Mouse (Mus musculus) inflammation-experienced regulatory T-cells, adult 6 months (primary cell): ENCODE results near the gene Rhpn2. TPM values are rescaled to one million over a fixed set of nuclear protein-coding genes. Genes with fewer than 3 reads are reported as not detected.
"Not testable (repeated sequence)": the region's sequence is repeated elsewhere in the genome, so short reads cannot be mapped to it uniquely, and the experiment has no call there.

Experiments
- ATAC-seq: one replicate; pipeline ENCODE4 v1.8.0; 2017
- polyA plus RNA-seq, 3 experiments: library from polyadenylated mRNA; unstranded; fragments of 100-300 nt; shearing (Covaris generic); gene quantifications; one replicate each; pipeline ENCODE4 v1.2.1; 2017

The Rhpn2 gene
- polyA plus RNA-seq: under 1 TPM; 0.26 to 0.51 (median 0.47) TPM

GRCm38 (mm10) chr7:35333692-35334526, at the start of gene Rhpn2:
Gene Rhpn2 (plus strand): TSS chr7:35334170.
- ATAC-seq: peak; percentile 98

- no peak for ATAC-seq
Observed at GRCm38 (mm10) chr7:35293464-35293863, 40.5 kb upstream of the Rhpn2 start.

DNA sequence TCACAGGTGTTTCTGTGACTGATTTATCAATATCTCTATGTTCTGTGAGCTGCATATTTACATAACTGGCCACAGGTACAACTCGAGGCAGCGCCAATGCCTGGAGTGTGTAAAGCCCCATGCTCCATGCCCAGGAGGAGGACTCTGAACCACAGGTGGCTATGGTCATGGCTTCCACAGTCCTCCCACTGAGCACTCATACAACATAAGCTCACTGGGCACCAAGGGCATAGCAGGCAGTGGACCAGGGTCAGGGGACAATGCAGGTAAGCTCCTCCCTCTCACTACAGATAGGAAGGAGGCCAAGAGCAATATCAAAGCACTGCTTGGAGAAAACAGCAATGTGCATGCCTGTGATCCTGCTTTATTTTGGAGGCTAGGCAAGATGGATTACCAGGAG, 38.3 kb upstream of the Rhpn2 start:
- no peak for ATAC-seq

DNA sequence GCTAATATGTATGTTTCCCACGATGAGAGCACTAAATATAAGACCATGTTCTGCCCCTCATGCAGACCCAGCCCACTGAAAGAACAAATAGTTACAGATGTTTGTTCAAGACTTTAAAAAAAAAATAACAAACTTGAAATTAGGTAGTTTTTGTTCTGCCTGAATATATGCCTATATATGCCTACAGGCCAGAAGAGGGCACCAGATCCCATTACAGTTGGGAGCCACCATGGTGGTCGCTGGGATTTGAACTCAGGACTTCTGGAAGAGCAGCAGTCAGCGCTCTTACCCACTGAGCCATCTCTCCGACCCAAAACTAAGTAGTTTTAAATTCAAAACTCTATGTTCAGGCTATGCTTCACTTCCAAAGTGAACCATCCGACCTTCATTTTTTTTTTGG, 36.1 kb upstream of the Rhpn2 start:
- ATAC-seq: no peak

DNA sequence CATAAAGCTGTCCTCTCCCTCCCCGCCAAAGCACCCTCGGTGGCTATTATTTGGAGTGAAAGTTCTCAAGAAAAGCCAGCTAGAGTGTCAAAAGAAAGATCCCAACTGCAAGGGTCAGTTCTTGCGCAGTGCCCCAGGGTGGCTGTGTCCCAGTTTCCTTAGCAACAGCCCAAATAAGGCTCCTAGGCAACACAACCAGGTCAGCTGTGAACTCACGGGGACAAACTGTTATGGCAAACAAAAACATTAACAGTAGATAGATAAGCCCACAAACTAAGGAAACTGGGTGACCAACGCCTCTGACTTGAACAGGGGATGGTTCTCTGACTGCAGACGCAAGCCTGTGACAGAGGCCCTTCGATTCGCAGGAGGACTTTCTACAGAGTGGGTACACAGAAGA, 34.3 kb upstream of the Rhpn2 start:
- ATAC-seq: no peak

DNA sequence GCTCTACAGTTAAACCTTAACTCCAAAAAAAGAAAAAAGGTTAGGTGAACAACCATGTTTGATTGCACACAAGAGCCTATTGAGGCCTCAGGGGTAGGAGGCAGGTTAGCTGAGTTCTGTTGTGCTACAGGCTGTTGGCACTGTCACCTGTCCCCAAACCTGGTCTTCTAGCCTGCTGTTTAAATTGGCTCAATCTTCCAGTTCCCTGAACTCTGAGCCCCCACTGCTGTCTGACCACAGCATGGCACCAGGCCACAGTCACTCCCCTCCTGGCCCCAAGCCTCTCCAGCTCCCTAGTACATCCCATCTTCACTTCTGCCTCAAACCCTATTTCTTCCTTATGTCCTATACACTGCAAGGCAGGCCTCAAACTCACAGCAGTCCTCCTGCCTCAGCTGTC, 33.2 kb upstream of the Rhpn2 start:
- ATAC-seq: no peak

DNA sequence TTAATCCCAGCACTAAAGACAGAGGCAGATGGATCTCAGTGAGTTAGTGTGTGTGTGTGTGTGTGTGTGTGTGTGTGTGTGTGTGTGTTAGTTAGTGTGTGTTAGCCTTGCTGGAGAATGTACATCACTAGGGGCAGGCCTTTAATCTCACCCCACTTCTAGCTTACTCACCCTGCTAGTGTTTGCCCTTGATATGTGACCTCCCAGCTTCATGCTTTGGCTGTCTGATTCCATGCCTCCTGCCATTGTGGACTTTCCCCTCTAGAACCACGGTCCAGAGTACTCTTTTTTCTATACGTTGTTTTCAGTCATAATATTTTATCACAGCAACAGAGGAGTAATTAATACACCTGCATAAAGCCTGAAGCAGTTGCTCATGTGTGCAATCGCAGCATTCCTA, 22.8 kb upstream of the Rhpn2 start:
- ATAC-seq: no peak

DNA sequence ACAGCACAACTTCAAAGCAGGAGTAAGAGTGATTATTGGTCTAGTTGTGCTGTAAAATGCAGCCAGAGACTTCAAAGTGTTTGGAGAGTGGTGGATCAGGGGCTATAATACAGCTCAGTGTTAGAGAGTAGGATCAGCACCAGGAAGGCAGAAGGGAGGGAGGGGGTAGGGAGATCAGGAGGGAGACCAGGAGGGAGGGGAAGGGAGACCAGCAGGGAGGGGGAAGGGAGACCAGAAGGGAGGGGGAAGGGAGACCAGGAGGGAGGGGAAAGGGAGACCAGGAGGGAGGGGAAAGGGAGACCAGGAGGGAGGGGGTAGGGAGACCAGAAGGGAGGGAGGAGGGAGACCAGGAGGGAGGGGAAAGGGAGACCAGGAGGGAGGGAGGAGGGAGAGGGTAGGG, 19.8 kb upstream of the Rhpn2 start:
- no peak for ATAC-seq

- peak; percentile 95 for ATAC-seq
Observed at GRCm38 (mm10) chr7:35317729-35318609, 16.0 kb upstream of the Rhpn2 start, which contains the start of gene Gpatch1. Gene Gpatch1 (minus strand): TSS chr7:35318440.

DNA sequence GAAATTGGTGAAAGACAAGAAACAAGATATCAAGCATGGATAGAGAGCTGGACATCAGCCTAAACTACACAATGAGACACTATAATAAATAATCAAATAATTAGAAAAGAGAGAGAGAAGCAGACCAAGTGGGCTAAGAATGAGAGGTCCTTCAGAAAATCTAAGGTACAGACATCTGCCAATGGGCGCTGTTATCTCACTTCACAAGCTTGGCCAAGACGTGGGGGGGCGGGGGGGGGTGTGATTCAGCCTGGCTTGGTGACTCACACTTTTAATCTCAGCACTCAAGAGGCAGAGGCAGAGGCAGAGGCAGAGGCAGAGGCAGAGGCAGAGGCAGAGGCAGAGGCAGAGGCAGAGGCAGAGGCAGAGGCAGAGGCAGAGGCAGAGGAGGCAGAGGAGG, 14.7 kb upstream of the Rhpn2 start:
- not testable (repeated sequence) for ATAC-seq

GRCm38 (mm10) chr7:35319755-35320154, 14.2 kb upstream of the Rhpn2 start:
- ATAC-seq: no peak

DNA sequence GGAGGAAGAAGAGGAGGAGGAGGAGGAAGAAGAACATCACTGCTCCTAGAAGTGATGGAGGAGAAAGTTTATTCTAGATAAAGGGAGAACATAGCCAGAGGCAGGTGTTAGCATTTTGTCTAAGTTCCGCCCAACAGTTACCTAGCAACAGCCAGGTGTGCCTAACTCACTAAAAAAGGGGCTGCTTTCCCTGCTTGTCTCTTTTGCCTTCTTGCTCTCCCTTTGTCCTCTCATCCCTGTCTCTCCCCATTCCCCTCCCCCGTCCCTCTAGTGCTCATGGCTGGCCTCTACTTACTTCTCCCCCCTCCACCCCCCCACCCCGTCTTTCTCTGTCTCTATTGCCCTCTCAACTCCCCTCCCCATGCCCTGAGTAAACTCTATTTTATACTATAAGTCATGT, 11.8 kb upstream of the Rhpn2 start:
- ATAC-seq: no peak

- no peak for ATAC-seq
Observed at GRCm38 (mm10) chr7:35322732-35323420, 11.1 kb upstream of the Rhpn2 start.

GRCm38 (mm10) chr7:35331590-35331989, 2.4 kb upstream of the Rhpn2 start:
- ATAC-seq: no peak

DNA sequence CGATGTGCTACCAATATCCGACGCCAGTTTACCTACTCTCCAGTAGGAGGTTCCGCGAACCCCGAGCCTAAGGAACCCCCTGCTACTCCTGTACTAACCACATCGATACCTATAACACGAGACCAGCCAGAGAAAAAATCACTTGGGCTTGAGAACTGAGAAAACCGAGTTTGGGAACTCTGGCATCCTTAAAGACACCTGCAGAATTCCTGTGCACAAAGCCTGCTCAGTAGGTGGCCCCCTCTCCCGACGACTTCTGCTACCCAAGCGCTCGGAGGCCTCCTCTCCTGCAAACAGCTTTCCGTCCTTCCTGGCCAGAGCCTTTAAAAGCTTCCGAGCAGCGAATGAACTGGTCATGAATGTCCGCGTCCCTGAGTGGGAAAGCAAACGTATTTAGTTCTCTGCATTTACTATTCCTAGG, 729 bp upstream of the Rhpn2 start:
- ATAC-seq: peak; percentile 9

GRCm38 (mm10) chr7:35334527-35335452, 820 bp downstream of the Rhpn2 start:
- ATAC-seq: no peak

- ATAC-seq: no peak
Observed at GRCm38 (mm10) chr7:35340196-35340595, 6.2 kb downstream of the Rhpn2 start.

DNA sequence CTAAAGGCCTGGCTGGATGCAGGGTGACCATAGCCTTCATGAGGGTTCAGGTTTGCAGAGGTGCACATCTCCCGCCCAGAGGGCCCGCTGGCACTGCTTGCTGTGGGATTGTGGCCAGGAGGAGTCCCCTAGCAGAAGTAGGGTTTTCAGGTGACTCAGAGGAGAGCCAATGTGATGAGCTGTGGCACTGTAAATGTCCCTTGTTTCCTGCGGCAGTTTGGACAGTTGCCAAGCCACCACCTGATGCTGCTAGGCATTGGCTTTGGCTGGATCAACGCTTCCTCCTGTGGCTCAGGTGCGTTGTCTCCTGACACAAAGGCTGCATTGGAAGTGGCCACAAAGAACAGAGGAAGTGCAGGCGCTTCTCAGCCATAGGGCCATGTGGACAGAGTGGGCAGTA, 7.3 kb downstream of the Rhpn2 start:
- no peak for ATAC-seq

DNA sequence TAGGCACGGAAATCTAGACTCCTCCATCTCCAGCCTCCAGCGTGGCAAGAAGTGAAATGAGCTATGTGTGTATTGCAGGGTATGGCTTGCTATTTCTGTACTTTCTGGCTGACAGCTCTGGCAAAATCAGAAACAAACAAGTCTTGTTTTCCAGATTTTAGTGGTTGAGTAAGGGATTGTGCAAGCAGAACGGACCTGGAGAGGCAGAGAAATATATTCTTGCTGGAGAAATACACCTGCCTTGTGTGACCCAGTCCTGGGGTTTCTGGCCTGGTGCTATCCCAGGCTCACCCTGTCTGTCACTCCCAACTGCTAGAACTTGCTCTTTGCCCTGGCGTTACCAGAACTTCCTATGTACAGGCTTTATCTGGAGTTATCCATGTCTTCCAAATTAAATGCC, 8.5 kb downstream of the Rhpn2 start:
- no peak for ATAC-seq

DNA sequence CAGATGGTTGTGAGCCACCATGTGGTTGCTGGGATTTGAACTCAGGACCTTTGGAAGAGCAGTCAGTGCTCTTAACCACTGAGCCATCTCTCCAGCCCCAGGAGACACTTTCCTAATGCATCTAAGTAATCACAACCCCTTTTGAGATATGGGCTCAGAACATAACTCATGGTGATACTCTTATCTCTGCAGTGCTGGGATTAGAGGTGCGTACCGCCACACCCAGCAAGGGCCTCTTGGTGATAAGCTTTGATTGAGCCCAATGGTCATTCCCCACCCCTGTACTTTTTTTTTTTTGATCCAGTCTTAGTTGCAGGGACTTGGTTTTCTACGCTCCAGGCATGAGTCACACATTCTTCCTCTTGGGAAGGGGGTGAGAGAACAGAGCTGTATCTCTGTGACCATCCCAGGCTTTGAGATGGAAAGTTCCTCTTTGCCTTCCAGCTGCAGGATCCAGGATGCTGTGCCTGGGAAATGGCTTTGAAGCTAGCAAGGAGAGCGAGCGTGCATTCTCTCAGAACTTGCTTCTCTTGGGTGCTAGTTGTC, 10.9 kb downstream of the Rhpn2 start:
- ATAC-seq: no peak

GRCm38 (mm10) chr7:35347918-35348700, 14.1 kb downstream of the Rhpn2 start:
- no peak for ATAC-seq
